Mouse (Mus musculus): Measurements from ENCODE around the gene Tbx2. TPM values are rescaled to one million over a fixed set of nuclear protein-coding genes. Genes with fewer than 3 reads are reported as not detected.

Tbx2 gene
- polyA plus RNA-seq, 1 experiment from 2014 or later = 5.8 TPM

- Histone ChIP-seq H3K4me2 (replicated peaks; ENCODE audit: low read depth, low read length) (no peak overlapping the region), H3K27ac (ENCODE audit: low read length) (no peak overlapping the region), H3K4me1 (ENCODE audit: control insufficient read depth, insufficient read depth, low read length) (peaks cover 6% of the 10 kb centered on the region; the same call in 1 of the 2 replicates), H3K27me3 (ENCODE audit: control insufficient read depth, insufficient read depth, low read length) (no peaks in the 10 kb centered on the region), H3K9ac (replicated peaks; ENCODE audit: low read depth, low read length) (no peak overlapping the region), H3K36me3 (ENCODE audit: control insufficient read depth, insufficient read depth, low read length) (no peaks in the 10 kb centered on the region), H3K4me3 (ENCODE audit: low read depth, low read length) (no peak overlapping the region), H3K9me3 (ENCODE audit: control insufficient read depth, low read depth, low read length) (no peaks in the 10 kb centered on the region)
- no peak for ATAC-seq (ENCODE audit: insufficient number of reproducible peaks, insufficient read depth, low FRiP score, low read depth)
- WGBS = 83% methylated on average over 5 of the region's 5 CpGs
Measured at GRCm38 (mm10) chr11:85816471-85816870, 15.9 kb upstream of the Tbx2 start.

DNA sequence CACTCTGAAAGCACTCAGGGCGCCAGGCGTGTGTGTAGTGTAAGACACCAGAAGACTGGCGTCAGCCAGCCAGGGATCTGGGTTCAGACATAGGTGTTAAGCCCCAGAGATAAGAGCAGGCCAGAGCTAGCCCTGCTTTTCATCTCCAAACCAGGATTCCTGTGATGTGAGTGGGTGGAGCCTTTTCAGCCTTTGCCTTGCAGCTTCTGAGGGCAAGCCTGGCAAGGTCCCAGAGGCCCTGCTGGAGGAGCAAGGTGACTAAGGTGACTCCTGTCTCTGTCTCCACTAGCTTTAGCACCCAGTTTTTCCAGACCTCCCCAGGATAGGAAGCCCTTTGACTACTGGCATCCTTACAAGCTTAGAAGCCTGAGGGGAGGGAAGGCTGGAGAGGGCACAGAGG is 13.9 kb upstream of the Tbx2 start:
- no peaks in the 10 kb centered on the region for H3K9me3 ChIP-seq (ENCODE audit: control insufficient read depth, low read depth, low read length)
- no peak overlapping the region for H3K4me2 ChIP-seq (replicated peaks; ENCODE audit: low read depth, low read length)
- no peak overlapping the region for H3K27ac ChIP-seq (ENCODE audit: low read length)
- no peak for ATAC-seq (ENCODE audit: insufficient number of reproducible peaks, insufficient read depth, low FRiP score, low read depth)
- H3K36me3 ChIP-seq (ENCODE audit: control insufficient read depth, insufficient read depth, low read length) = no peaks in the 10 kb centered on the region
- peaks cover 6% of the 10 kb centered on the region; the same call in 1 of the 2 replicates for H3K4me1 ChIP-seq (ENCODE audit: control insufficient read depth, insufficient read depth, low read length)
- no peak overlapping the region for H3K4me3 ChIP-seq (ENCODE audit: low read depth, low read length)
- 57% methylated on average over 3 of the region's 3 CpGs for WGBS
- H3K27me3 ChIP-seq (ENCODE audit: control insufficient read depth, insufficient read depth, low read length) = no peaks in the 10 kb centered on the region
- H3K9ac ChIP-seq (replicated peaks; ENCODE audit: low read depth, low read length) = no peak overlapping the region

- no peak for ATAC-seq (ENCODE audit: insufficient number of reproducible peaks, insufficient read depth, low FRiP score, low read depth)
- Histone ChIP-seq H3K9me3 (ENCODE audit: control insufficient read depth, low read depth, low read length) (no peaks in the 10 kb centered on the region), H3K36me3 (ENCODE audit: control insufficient read depth, insufficient read depth, low read length) (no peaks in the 10 kb centered on the region), H3K4me2 (replicated peaks; ENCODE audit: low read depth, low read length) (no peak overlapping the region), H3K9ac (replicated peaks; ENCODE audit: low read depth, low read length) (no peak overlapping the region), H3K4me3 (ENCODE audit: low read depth, low read length) (no peak overlapping the region), H3K4me1 (ENCODE audit: control insufficient read depth, insufficient read depth, low read length) (0 out of 2 replicates have a peak, but pooled peaks cover under 1% of the 10 kb centered on the region), H3K27ac (ENCODE audit: low read length) (no peak overlapping the region), H3K27me3 (ENCODE audit: control insufficient read depth, insufficient read depth, low read length) (no peaks in the 10 kb centered on the region)
- 91% methylated on average over 3 of the region's 3 CpGs for WGBS
Measured at GRCm38 (mm10) chr11:85820959-85821358, 11.4 kb upstream of the Tbx2 start.

GRCm38 (mm10) chr11:85821659-85822058 is 10.7 kb upstream of the Tbx2 start:
- Histone ChIP-seq H3K27ac (ENCODE audit: low read length) (no peak overlapping the region), H3K9me3 (ENCODE audit: control insufficient read depth, low read depth, low read length) (no peaks in the 10 kb centered on the region), H3K27me3 (ENCODE audit: control insufficient read depth, insufficient read depth, low read length) (no peaks in the 10 kb centered on the region), H3K4me2 (replicated peaks; ENCODE audit: low read depth, low read length) (no peak overlapping the region), H3K4me3 (ENCODE audit: low read depth, low read length) (no peak overlapping the region), H3K36me3 (ENCODE audit: control insufficient read depth, insufficient read depth, low read length) (no peaks in the 10 kb centered on the region), H3K9ac (replicated peaks; ENCODE audit: low read depth, low read length) (no peak overlapping the region), H3K4me1 (ENCODE audit: control insufficient read depth, insufficient read depth, low read length) (no peaks in the 10 kb centered on the region)
- 79% methylated on average over 9 of the region's 9 CpGs for whole genome bisulfite sequencing
- ATAC-seq (ENCODE audit: insufficient number of reproducible peaks, insufficient read depth, low FRiP score, low read depth) = no peak

GRCm38 (mm10) chr11:85823181-85823580 is 9.2 kb upstream of the Tbx2 start:
- Histone ChIP-seq H3K4me2 (replicated peaks; ENCODE audit: low read depth, low read length) (no peak overlapping the region), H3K36me3 (ENCODE audit: control insufficient read depth, insufficient read depth, low read length) (no peaks in the 10 kb centered on the region), H3K4me3 (ENCODE audit: low read depth, low read length) (no peak overlapping the region), H3K27ac (ENCODE audit: low read length) (no peak overlapping the region), H3K9ac (replicated peaks; ENCODE audit: low read depth, low read length) (no peak overlapping the region), H3K9me3 (ENCODE audit: control insufficient read depth, low read depth, low read length) (no peaks in the 10 kb centered on the region), H3K27me3 (ENCODE audit: control insufficient read depth, insufficient read depth, low read length) (peaks cover 7% of the 10 kb centered on the region; the same call in 1 of the 2 replicates), H3K4me1 (ENCODE audit: control insufficient read depth, insufficient read depth, low read length) (0 out of 2 replicates have a peak, but pooled peaks cover 3% of the 10 kb centered on the region)
- 19% methylated on average over 6 of the region's 6 CpGs for WGBS
- ATAC-seq (ENCODE audit: insufficient number of reproducible peaks, insufficient read depth, low FRiP score, low read depth) = peak; percentile 65; the same call in 1 of the 2 replicates

- Histone ChIP-seq H3K4me2 (replicated peaks; ENCODE audit: low read depth, low read length) (no peak overlapping the region), H3K9me3 (ENCODE audit: control insufficient read depth, low read depth, low read length) (no peaks in the 10 kb centered on the region), H3K27ac (ENCODE audit: low read length) (no peak overlapping the region), H3K36me3 (ENCODE audit: control insufficient read depth, insufficient read depth, low read length) (no peaks in the 10 kb centered on the region), H3K4me3 (ENCODE audit: low read depth, low read length) (no peak overlapping the region), H3K9ac (replicated peaks; ENCODE audit: low read depth, low read length) (no peak overlapping the region), H3K4me1 (ENCODE audit: control insufficient read depth, insufficient read depth, low read length) (0 out of 2 replicates have a peak, but pooled peaks cover 3% of the 10 kb centered on the region), H3K27me3 (ENCODE audit: control insufficient read depth, insufficient read depth, low read length) (peaks cover 11% of the 10 kb centered on the region; the same call in 1 of the 2 replicates)
- 88% methylated on average over 4 of the region's 4 CpGs for WGBS
- no peak for ATAC-seq (ENCODE audit: insufficient number of reproducible peaks, insufficient read depth, low FRiP score, low read depth)
Measured at GRCm38 (mm10) chr11:85823794-85824193, 8.6 kb upstream of the Tbx2 start.

DNA sequence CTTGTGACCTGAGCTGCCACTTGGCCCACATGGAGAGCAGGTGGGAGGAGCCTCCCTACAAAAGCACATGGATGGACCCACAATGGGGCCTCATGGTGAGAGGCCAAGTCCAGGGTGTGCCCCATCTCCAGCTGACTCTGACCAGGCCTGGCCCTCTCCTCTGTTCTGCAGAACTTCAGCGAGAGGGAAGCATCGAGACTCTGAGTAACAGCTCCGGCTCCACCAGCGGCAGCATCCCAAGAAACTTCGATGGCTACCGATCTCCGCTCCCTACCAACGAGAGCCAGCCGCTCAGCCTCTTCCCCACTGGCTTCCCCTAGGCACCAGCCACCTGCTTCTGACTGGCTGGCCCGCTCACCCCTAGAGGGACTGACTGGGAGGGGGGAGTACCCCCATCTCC is 7.3 kb upstream of the Tbx2 start:
- Histone ChIP-seq H3K27me3 (ENCODE audit: control insufficient read depth, insufficient read depth, low read length) (peaks cover 12% of the 10 kb centered on the region; the same call in 1 of the 2 replicates), H3K27ac (ENCODE audit: low read length) (no peak overlapping the region), H3K9ac (replicated peaks; ENCODE audit: low read depth, low read length) (no peak overlapping the region), H3K4me1 (ENCODE audit: control insufficient read depth, insufficient read depth, low read length) (peaks cover 14% of the 10 kb centered on the region; the same call in 1 of the 2 replicates), H3K36me3 (ENCODE audit: control insufficient read depth, insufficient read depth, low read length) (no peaks in the 10 kb centered on the region), H3K4me2 (replicated peaks; ENCODE audit: low read depth, low read length) (no peak overlapping the region), H3K9me3 (ENCODE audit: control insufficient read depth, low read depth, low read length) (no peaks in the 10 kb centered on the region), H3K4me3 (ENCODE audit: low read depth, low read length) (no peak overlapping the region)
- no peak for ATAC-seq (ENCODE audit: insufficient number of reproducible peaks, insufficient read depth, low FRiP score, low read depth)
- 79% methylated on average over 10 of the region's 10 CpGs for WGBS

GRCm38 (mm10) chr11:85825823-85826222 is 6.5 kb upstream of the Tbx2 start:
- ATAC-seq (ENCODE audit: insufficient number of reproducible peaks, insufficient read depth, low FRiP score, low read depth) = no peak

GRCm38 (mm10) chr11:85827342-85827741 is 5.0 kb upstream of the Tbx2 start:
- H3K27me3 ChIP-seq (ENCODE audit: control insufficient read depth, insufficient read depth, low read length) = peaks cover 12% of the 10 kb centered on the region; the same call in 1 of the 2 replicates
- no peak overlapping the region for H3K9ac ChIP-seq (replicated peaks; ENCODE audit: low read depth, low read length)
- no peak overlapping the region for H3K4me3 ChIP-seq (ENCODE audit: low read depth, low read length)
- H3K27ac ChIP-seq (ENCODE audit: low read length) = no peak overlapping the region
- peaks cover 25% of the 10 kb centered on the region; the same call in 1 of the 2 replicates for H3K4me1 ChIP-seq (ENCODE audit: control insufficient read depth, insufficient read depth, low read length)
- WGBS = 35% methylated on average over 9 of the region's 9 CpGs
- no peaks in the 10 kb centered on the region for H3K9me3 ChIP-seq (ENCODE audit: control insufficient read depth, low read depth, low read length)
- H3K36me3 ChIP-seq (ENCODE audit: control insufficient read depth, insufficient read depth, low read length) = no peaks in the 10 kb centered on the region
- no peak overlapping the region for H3K4me2 ChIP-seq (replicated peaks; ENCODE audit: low read depth, low read length)
- ATAC-seq (ENCODE audit: insufficient number of reproducible peaks, insufficient read depth, low FRiP score, low read depth) = no peak; the same call in 1 of the 2 replicates

More at GRCm38 (mm10) chr11:85825823-85826222, 6.5 kb upstream of the Tbx2 start:
- no peak overlapping the region for H3K4me2 ChIP-seq (replicated peaks; ENCODE audit: low read depth, low read length)
- no peaks in the 10 kb centered on the region for H3K36me3 ChIP-seq (ENCODE audit: control insufficient read depth, insufficient read depth, low read length)
- H3K27ac ChIP-seq (ENCODE audit: low read length) = no peak overlapping the region
- H3K4me3 ChIP-seq (ENCODE audit: low read depth, low read length) = no peak overlapping the region
- H3K4me1 ChIP-seq (ENCODE audit: control insufficient read depth, insufficient read depth, low read length) = peaks cover 20% of the 10 kb centered on the region; the same call in 1 of the 2 replicates
- no peaks in the 10 kb centered on the region for H3K9me3 ChIP-seq (ENCODE audit: control insufficient read depth, low read depth, low read length)
- no peak overlapping the region for H3K9ac ChIP-seq (replicated peaks; ENCODE audit: low read depth, low read length)
- 43% methylated on average over 7 of the region's 7 CpGs for WGBS
- H3K27me3 ChIP-seq (ENCODE audit: control insufficient read depth, insufficient read depth, low read length) = peaks cover 12% of the 10 kb centered on the region; the same call in 1 of the 2 replicates

Measured in stomach, embryonic 14.5 days (tissue).